Mouse (Mus musculus) urinary bladder, adult 2 months (tissue): ENCODE results near the gene Asb6. TPM values are rescaled to one million over a fixed set of nuclear protein-coding genes. Genes with fewer than 3 reads are reported as not detected.

Experiments
- DNase-seq: peaks from one replicate; pipeline ENCODE4 v3.0.0; 2022; ENCODE audit warnings: low spot score
- polyA plus RNA-seq: library from polyadenylated mRNA; depleted of rRNA; stranded (reverse); fragments of >200 nt; gene quantifications from 2 replicates; pipeline ENCODE4 v1.2.3, GENCODE M21; 2012; rRNA removed

Asb6 gene
- polyA plus RNA-seq, 1 experiment: 26.0 TPM

DNA sequence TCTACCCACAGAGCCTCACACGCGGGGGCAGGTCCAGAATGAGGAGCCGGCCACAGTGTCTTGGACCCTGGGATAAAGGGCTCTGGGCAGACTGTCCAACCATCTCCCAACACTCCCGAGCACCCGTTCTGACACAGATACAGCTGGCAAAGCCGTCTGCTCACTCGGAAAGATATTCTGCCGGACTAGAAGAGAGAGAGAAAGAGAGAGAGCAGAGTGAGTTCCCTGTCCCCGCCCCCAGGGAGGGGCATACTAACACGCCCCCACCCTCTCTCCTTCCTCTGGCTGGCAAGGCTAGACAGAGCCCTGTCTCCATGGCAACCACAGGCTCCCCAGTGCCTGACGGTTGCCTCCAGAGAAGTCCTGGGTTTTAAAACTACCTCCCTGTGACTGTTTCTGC, 33.8 kb downstream of the Asb6 start:
- no peak for DNase-seq

DNA sequence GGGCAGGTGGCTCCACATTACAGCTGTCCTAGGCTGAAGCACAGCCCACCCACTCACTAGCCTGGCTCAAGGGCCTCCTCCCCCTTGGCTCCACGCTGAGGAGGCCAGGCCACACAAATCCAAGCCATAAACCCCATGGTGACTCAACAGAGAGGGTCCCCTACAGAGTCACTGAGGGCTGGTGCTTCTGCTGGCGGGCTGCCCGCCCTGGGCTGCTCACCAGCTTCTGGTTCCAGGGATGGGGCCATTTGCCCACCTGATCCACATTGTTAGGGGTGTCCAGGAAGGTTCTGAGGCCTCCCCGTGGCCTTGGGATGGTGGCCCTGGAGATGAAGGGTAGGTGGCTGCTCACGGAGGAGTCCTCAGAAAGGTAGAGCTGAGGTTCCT, 34.3 kb downstream of the Asb6 start:
- DNase-seq: no peak

DNA sequence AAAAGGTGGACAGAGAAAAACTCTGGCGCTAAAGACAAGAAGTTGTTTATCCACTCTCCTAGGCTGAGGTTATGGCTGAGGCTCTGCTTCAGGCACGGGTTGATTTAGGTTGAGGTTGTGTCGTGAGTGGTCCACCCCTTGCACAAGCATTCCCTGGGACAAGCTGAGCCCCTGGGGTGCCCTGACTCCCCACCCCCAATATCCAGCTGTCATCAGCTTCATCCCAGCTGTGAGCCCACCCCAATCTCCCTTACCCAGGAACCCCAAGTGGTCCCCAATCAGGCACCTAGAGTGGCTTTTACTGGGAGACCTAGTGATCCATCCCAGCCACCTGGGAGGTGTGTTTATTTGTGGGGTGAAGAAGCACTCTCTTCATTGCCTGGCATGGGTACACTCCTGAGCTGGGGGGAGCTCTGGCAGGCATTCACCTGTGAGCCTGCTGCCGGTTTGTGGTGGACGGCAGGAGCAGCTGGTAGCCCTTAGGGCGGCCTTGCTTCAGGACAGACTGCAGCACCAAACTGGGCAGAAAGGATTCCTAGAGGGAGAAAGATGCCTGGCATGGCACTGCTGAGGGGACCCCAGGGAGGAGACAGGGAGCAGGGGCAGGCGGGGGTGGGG, 34.8 kb downstream of the Asb6 start:
- DNase-seq: no peak

DNA sequence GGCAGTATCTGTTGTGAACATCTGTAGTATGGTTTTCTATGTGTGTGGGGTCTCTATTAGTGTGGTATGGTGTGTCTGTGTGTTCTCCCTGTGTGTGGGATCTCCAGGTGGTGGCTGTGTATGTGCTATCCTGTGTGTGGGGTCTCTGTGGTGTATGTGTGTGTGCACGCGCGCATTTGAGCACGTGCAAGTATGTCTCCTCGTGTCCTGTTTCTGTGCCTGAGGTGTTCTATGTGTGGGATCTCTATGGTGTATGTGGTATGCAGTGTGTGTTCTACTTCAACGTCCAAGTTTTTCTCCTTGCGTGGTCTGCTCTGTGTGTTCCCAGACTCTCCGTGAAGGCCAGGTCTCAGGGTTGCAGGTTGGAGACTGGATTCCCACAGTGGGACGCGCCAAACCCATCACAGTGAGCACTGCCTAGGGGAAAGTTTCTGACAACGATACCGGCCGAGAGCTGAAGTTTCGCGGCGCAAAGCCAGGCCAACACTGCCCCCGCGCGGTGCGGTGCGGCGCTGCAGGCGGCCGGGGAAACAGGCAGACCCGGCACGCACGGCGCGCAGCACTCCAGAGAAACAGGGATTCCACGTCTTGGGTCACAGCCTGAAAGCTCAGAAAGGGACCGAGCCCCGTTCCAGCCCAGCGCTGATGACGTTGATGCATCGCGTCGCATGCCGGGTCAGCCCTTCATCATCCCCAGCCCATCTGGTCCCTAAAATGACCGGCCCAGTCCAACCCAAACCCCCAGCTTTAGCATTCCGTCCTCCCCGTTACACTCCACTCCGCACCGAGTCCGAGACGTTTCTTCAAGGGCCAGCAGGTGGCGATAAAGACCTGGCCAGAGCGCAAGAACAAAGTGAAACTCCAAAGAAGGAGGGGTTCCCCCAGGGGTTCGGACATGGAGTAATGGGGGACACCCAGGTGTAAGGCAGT, 35.7 kb downstream of the Asb6 start:
- DNase-seq: peak; percentile 99

DNA sequence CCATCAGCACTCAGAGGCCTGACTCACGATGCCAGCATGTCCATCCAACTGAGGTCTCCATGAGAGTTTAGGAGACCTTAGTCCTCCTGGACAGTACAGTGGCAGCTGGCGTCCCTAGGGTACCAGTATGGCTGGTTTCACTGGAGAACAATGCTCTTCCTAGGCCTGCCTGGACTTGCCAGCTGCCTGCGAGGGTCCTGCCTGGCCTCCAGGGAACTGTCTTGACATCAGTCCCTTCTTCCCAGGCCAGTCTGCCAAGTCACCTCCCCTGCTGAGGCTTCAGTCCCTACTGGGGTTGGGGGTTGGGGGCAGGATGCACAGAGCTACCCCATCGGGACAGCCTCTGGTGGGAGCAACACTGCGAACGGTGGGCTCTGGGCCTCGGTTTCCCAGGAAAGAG, 38.1 kb downstream of the Asb6 start:
- no peak for DNase-seq

DNA sequence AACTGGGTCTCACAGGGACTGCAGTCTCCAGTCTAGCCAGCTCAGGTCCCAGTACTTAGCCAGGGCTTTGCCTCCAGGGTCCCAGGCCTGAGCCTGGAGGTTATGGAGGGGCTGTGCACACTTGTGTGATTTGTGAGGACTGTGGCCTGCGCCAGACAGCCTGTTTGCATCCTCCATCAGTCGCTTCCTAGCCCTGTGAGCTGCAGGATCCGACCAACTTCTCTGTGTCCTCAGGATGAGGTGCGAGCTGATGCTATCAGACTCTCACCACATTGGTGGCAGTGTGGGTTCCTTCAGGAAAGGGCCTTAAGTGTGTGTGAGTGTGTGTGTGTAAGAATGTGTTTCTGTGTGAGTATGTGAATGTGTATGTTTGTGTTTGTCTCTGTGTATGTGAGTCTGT, 42.7 kb downstream of the Asb6 start:
- DNase-seq: no peak

DNA sequence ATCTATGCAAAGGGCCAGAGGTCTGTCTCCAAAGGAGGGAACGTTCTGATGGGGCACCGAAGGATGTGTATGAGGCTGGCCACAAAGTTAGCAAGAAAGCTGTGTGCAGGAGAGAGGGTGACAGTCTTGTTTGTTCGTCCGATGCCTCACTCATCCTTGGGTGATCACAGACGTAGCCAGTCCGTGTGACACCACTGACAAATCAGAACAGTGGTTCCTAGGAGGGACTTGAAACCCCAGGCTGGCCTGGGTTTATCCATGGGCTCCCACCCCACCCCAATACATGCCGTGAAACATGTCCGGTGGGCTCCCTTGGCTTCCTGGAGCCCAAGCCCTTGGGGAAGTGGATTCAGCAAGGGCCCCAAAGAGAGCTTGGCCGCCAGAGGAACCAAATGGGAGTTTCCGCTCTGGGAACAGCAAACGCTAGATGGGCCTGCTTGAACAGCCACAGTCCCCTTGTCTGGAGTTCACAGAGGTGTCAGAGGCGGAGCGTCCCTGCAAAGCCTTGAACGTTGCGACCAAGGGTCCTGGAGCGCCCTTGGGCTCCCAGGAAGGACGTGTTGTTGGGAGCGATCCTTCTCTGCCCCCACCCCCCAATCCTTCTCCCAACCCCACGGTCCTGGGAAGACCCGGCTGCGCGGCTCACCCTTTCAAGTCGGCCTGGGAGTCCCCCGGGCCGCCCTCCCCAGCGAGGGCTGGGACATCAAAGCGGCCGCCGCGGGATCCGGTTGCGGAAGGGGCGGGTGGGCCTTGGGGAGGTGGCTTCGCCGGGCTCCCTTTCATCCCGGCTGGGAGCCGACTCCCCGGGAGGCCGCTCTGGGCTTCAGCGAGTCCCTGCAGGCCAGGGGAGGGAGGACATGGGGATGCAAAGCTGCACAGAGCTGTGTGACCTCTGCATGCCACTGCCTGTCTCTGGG, 45.8 kb downstream of the Asb6 start:
- DNase-seq: no peak

DNA sequence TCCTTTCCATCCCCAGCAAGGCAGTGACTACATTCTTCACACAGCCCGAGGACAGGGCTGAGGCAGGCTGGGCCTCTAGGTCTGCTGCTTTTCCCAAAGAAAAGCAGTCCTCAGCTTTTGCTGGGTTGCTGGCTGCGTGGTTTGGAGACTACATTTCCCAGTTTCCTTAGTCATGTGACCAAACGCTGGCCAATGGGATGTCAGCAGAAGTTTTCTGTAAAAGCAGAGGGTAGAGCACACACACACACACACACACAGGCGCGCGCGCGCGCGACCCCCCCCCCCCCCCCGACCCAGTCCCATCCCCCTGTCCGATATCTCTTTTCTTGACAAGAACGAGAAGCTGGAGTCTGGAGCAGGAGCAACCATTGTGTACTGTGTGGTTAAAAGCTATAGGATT, 46.8 kb downstream of the Asb6 start:
- no peak for DNase-seq

DNA sequence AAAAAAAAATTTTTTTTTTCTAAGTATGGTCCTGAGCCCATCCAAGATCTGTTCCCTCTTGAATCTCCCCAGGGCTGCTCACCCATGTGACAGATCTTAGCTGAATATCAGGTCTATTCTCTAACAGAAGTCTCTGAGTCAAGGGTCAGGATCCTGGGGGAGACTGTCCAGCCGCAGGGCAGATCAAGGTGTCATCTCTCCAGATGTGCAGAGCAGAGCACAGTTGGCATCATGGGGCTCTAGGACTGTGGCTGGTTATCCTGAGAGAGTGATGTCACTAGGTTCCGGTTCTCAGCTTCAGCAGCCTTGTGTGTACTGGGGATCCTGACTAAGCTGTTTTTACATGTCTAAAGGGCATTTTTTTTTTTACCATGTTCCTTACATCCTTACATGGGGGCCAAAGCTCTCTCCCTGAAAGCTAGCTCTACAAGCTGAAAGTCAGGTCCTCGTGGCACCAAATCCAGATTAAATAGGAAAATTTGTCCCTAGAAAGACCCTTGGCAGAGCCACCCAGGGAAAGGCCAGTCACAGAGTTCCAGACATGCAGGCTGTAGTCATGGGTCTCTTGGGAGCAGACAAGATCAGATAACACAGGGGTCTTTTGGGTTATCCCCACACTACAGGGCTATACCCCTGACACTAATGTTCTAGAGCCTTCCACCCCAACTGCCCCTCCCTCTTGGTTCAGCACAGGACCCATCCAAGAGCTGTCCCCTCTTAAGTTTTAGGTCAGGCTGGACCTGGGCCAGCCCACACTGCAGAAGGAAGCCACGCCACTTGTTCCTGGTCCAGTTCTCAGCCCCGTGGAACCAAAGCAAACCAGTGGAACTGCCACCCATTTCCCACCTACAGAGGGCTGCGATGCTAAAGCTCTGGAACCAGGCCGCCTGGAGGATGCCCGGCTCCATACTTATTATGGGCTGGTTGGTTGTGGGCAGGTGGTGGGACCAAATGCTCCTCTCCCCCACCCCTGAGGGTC, 47.5 kb downstream of the Asb6 start:
- DNase-seq: no peak

DNA sequence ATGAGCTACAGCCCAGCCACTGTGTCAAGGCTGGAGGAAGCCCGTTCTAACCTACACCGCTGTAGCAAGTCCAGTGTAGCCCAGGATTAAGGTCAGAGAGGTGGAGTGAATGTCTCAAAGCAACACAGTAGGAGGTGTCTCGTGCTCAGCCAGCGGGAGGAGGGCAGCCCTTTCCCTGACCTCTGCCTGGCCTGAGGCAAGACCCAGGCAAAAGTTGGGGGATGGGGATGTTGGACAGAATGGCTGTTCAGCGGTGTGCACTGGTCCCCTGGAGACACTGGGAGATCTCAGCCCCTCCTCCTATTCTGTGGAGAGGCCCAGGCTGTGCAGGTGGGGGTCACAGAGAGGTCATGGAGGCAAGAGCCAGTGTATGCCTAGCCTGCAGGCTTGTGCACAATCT, 50.9 kb downstream of the Asb6 start:
- DNase-seq: no peak

DNA sequence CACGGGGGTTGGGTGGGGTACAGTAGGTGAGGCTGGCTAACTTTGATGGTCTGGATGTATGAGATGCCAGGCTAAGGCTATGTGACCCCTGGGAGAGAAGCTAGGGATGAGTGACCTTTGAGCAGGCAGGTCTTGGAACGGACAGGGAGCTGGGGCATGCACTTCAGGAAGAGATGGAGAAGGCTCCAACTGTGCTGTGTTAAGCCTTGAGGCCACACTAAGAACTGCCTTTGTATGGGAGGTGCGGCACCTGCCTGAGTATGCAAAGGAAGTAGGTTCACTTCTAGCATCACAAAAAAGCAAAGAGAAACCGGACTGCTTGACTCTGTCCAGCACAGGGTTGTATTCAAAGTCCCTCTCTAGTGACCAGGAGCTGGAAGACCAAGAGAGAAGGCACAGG, 51.9 kb downstream of the Asb6 start:
- no peak for DNase-seq

DNA sequence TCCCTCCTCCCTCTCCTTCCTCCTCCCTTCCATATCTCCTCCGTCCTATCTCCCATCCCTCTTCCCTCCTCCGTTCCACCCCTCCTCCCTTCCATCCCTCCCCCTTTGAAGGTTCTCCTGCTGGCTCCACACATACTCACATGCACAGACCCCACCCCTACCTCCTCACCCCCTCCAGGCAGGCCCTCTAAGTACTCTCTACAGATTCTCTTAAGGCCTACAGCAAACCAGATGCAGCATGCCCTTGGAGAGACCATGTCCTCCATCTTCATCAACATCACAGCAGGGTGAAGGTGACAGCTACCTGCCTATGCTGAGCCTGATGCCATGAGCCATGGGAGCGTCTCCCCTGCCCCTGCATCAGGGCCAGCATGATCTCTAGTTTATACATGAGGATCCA, 52.9 kb downstream of the Asb6 start:
- no peak for DNase-seq

DNA sequence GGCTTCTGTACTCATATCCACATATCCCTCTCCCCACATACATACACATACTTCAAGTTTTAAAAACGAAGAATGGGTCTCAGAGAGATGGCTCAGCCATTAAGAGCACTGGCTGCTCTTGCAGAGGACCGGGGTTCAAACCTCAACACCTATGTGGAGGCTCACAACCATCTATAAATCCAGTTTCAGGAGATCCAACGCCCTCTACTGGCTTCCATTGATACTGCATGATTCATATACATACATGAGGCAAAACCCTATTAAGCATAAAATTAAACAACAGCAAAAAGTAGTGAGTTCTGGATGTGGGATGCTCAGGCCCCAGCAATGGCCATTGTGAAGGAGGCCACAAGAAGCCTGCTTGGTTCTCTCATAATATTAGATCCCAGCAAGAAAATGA, 54.2 kb downstream of the Asb6 start:
- DNase-seq: no peak

DNA sequence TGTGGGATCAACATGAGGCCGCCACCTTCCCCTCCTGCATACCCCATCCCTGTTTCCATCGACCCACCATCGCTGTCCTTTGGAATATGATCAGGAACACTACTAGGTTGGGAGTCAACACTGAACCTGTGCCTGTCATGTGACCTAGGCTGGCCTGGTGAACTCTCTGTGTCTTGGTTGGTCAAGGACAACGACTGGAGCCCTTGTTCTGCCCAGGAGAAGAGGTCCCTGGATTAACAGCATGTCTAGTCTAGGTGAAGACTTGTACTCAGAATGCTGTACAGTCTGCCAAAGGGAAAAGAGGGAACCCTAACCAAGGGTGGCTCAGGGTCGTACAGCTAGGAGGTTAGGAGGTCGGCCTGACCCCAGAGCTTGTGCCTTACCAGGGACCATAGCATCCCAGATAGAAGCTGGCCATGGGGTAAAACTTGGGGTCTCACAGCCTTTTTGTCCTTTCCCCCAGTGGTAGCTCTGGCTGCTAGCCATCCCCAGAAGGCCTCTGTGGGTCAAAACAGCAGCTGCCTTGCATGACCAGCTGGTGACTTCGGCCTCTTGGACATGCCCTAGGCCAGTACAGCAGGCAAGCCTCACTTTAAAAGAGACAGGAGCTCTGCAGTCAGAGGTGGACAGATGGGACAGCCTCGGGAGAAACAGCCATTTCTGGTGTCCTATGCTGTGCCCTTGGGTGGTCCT, 56.7 kb downstream of the Asb6 start:
- no peak for DNase-seq

Other genes starting within 250 kb of the Asb6 start
- 5.8 and 6.3 TPM in 2 replicates for gene Cstad, start 235.3 kb downstream of the Asb6 start, polyA plus RNA-seq
- gene 1700001O22Rik, start 26.7 kb downstream of the Asb6 start, polyA plus RNA-seq: 1.5 TPM in 2 replicates
- 32.8 and 44.1 TPM in 2 replicates for gene Ntmt1, start 22.5 kb downstream of the Asb6 start, polyA plus RNA-seq
- gene Prrx2, start 4.6 kb upstream of the Asb6 start, polyA plus RNA-seq: 16.4 and 21.9 TPM in 2 replicates
- 64.8 and 69.3 TPM in 2 replicates for gene Ptges, start 99.5 kb upstream of the Asb6 start, polyA plus RNA-seq
- 45.0 and 47.1 TPM in 2 replicates for gene Tor1b, start 122.6 kb upstream of the Asb6 start, polyA plus RNA-seq
- 36.9 and 46.8 TPM in 2 replicates for gene Tor1a, start 137.6 kb upstream of the Asb6 start, polyA plus RNA-seq
- 68.9 and 69.1 TPM in 2 replicates for gene BC005624, start 151.9 kb upstream of the Asb6 start, polyA plus RNA-seq
- 13.5 and 14.7 TPM in 2 replicates for gene Usp20, start 151.9 kb upstream of the Asb6 start, polyA plus RNA-seq